Mouse (Mus musculus) megakaryocyte, embryonic 14.5 days (primary cell): ENCODE results near the gene Pds5b.
"Not testable (repeated sequence)": the region's sequence is repeated elsewhere in the genome, so short reads cannot be mapped to it uniquely, and the experiment has no call there.

ENCODE experiments used
- FLI1 ChIP-seq: IDR thresholded peaks from 2 replicates; pipeline ENCODE4 v1.6.1; 2012; ENCODE audit warnings: low read length, inconsistent platforms, mixed read lengths
- GATA1 ChIP-seq: IDR thresholded peaks from 3 replicates; pipeline ENCODE4 v1.6.1; 2012; ENCODE audit warnings: mixed read lengths, low read length, inconsistent platforms, borderline replicate concordance

GRCm38 (mm10) chr5:150852097-150852496, 178.6 kb downstream of the Pds5b start:
- TF ChIP-seq GATA1, FLI1: not testable (repeated sequence)
